Mouse (Mus musculus) bone marrow macrophage, adult 2 months (primary cell): ENCODE measurements around the gene Krt83.

Experiments
- CTCF ChIP-seq: IDR thresholded peaks from 2 replicates; pipeline ENCODE4 v1.5.1; 2012; ENCODE audit warnings: low read depth, mild to moderate bottlenecking, low read length, moderate library complexity
- POLR2A ChIP-seq: IDR thresholded peaks from 2 replicates; pipeline ENCODE4 v1.6.1; 2012; ENCODE audit warnings: mild to moderate bottlenecking, low read depth, low read length, borderline replicate concordance

GRCm38 (mm10) chr15:101508247-101508646, 16.9 kb upstream of the Krt83 start:
- TF ChIP-seq POLR2A = no peak
- TF ChIP-seq CTCF = no peak
